Mouse (Mus musculus) kidney, postnatal 0 days (tissue): ENCODE data around the gene Secisbp2l. TPM values are rescaled to one million over a fixed set of nuclear protein-coding genes. Genes with fewer than 3 reads are reported as not detected.

Experiments used
- ATAC-seq: fragments of 200-750 bp; cut with Nextera tagmentation; replicated peaks from 2 replicates; pipeline ENCODE4 v1.8.0; 2017; ENCODE audit warnings: low read depth, moderate number of reproducible peaks, moderate TSS enrichment, moderate library complexity; ENCODE audit not compliant: low FRiP score
- DNase-seq: peaks from one replicate; pipeline ENCODE4 v3.0.0-alpha.2; 2016; ENCODE audit warnings: low spot score
- H3K27ac ChIP-seq: fragments of 300-500 bp; sonication (generic); 2 replicates; pipeline ENCODE4 v1.5.1; 2014; ENCODE audit warnings: mild to moderate bottlenecking
- H3K27me3 ChIP-seq: fragments of 300-500 bp; sonication (generic); 2 replicates; pipeline ENCODE4 v1.6.1; 2014; ENCODE audit warnings: low read length, mixed read lengths; ENCODE audit not compliant: insufficient read depth
- H3K36me3 ChIP-seq: fragments of 300-500 bp; sonication (generic); 2 replicates; pipeline ENCODE4 v1.6.1; 2014; ENCODE audit warnings: low read length, mixed read lengths; ENCODE audit not compliant: insufficient read depth
- H3K4me1 ChIP-seq: fragments of 300-500 bp; sonication (generic); replicated peaks from 2 replicates; pipeline ENCODE4 v1.6.1; 2014; ENCODE audit warnings: antibody characterized with exemption, low read length, mixed read lengths; ENCODE audit not compliant: insufficient read depth
- H3K4me2 ChIP-seq: fragments of 300-500 bp; sonication (generic); 2 replicates; pipeline ENCODE4 v1.6.1; 2014; ENCODE audit warnings: mild to moderate bottlenecking, low read length, moderate library complexity, mixed read lengths
- H3K4me3 ChIP-seq: fragments of 300-500 bp; sonication (generic); replicated peaks from 2 replicates; pipeline ENCODE4 v1.5.1; 2014; ENCODE audit warnings: low read depth, low read length
- H3K9ac ChIP-seq: fragments of 300-500 bp; sonication (generic); 2 replicates; pipeline ENCODE4 v1.6.1; 2014; ENCODE audit warnings: low read depth, low read length
- H3K9me3 ChIP-seq: fragments of 300-500 bp; sonication (generic); replicated peaks from 2 replicates; pipeline ENCODE4 v1.6.1; 2016; ENCODE audit warnings: low read length, inconsistent platforms, mixed read lengths
- CTCF ChIP-seq: IDR thresholded peaks from 2 replicates; pipeline ENCODE4 v1.5.1; 2016; ENCODE audit warnings: antibody characterized with exemption, low read depth, mild to moderate bottlenecking, moderate library complexity
- whole genome bisulfite sequencing: fragments of 180-500 bp; shearing (Covaris S2); extraction: QIAGEN DNeasy Blood & Tissue Kit; methylation state at CpG from one replicate; pipeline ENCODE4 v1.1.7; 2014; 5-methylcytosine and 5-hydroxymethylcytosine counted together
- polyA plus RNA-seq: library from polyadenylated mRNA; unstranded; fragments of >200 nt; fragmentation: Nextera tagmentation; extraction: Ambion mirVana; gene quantifications from 2 replicates; pipeline ENCODE4 v1.2.1, GENCODE M21; 2015

Secisbp2l gene
- polyA plus RNA-seq, 1 experiment from 2014 or later = 17.1 TPM

DNA sequence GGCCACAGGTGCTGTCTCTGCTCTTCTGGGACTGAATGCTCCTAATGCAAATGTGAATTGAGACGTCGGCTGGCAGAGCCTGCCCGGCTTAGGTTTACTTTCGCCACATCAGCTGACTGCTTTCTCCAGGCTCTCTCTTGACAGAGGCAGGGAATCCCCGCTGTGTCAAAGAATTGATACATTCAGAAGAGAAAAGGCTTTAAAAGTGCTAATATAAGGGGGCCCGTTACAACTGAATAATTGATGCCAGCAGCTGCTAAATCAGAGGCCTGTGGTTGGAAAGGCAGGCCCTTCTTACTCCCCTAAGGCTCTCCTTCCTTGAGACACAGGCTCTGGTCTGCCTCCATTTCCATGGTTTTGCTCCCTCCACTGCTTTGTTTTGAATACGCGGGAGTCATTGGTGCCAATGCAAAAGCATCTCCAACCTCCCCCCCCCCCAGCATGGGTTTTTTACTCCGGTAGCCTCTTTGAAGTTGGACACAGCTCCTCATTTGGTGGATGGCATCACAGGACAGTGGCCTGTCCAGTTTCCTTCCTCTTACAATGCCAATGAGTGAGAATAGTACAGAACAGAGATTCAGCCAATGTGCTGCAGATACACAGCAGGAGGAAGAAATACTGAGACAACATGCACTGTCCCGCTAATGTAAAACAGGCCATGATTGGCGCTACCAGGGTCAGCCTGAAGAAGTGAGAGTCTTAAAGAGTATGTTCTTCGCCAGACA is 77.6 kb downstream of the Secisbp2l start:
- DNase-seq (no peak), ATAC-seq (no peak)
- H3K27ac ChIP-seq = no peak overlapping the region
- H3K9me3 ChIP-seq = no peaks in the 10 kb centered on the region
- H3K4me3 ChIP-seq = no peak overlapping the region
- no peak overlapping the region for H3K4me2 ChIP-seq
- TF ChIP-seq CTCF = no peak
- H3K27me3 ChIP-seq = no peaks in the 10 kb centered on the region
- no peaks in the 10 kb centered on the region for H3K4me1 ChIP-seq
- H3K36me3 ChIP-seq = no peaks in the 10 kb centered on the region
- no peak overlapping the region for H3K9ac ChIP-seq
- 68% methylated on average over 12 of the region's 12 CpGs for WGBS

DNA sequence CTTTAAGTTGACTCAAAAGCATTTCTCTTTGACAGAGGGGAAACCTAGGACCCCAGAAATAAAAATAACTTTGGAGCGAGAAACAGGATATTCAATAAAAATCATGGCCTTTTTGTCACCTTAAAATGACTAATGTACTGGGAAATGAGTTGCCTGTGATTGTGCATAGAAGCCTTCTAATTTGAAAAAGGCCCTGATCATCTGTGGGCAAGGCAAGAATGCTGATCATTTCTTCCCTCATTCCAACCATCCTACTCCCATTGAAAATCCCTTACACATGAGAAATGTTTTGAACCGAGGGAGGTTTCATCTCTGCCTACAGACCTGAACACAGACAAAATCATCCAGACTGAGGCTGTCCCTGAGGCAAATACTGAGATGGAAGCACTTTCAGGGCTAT is 79.8 kb downstream of the Secisbp2l start:
- DNase-seq (no peak), ATAC-seq (no peak)
- no peaks in the 10 kb centered on the region for H3K36me3 ChIP-seq
- no peaks in the 10 kb centered on the region for H3K9me3 ChIP-seq
- TF ChIP-seq CTCF = no peak
- H3K27ac ChIP-seq = no peak overlapping the region
- no peak overlapping the region for H3K4me3 ChIP-seq
- 72% methylated on average over 2 of the region's 2 CpGs for WGBS
- no peaks in the 10 kb centered on the region for H3K4me1 ChIP-seq
- no peak overlapping the region for H3K9ac ChIP-seq
- no peak overlapping the region for H3K4me2 ChIP-seq
- H3K27me3 ChIP-seq = no peaks in the 10 kb centered on the region

DNA sequence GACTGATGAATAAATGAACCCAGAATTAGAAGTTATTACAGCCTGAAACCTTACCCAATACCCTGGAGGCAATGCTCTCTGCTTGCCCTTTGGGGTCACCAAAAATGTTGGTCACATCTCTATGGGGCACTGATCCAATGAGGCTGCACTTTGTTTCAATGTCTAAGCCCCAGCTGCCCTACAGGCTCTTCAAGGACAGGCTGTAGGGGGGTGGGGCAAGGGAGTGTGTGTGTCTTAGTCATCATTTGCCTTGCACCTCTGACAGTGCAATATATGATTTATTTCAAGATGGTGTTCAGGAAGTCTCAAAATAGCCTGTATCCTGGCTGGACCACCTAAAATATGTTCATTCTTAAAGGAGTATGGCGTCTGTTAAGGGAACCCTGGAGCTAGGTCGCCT is 81.1 kb downstream of the Secisbp2l start:
- DNase-seq = no peak
- Histone ChIP-seq H3K4me3 (no peak overlapping the region), H3K4me1 (no peaks in the 10 kb centered on the region), H3K9ac (no peak overlapping the region), H3K9me3 (no peaks in the 10 kb centered on the region), H3K27ac (no peak overlapping the region), H3K4me2 (no peak overlapping the region), H3K27me3 (no peaks in the 10 kb centered on the region), H3K36me3 (no peaks in the 10 kb centered on the region)
- TF ChIP-seq CTCF = no peak
- 62% methylated on average over 2 of the region's 2 CpGs for WGBS
- ATAC-seq = no peak

DNA sequence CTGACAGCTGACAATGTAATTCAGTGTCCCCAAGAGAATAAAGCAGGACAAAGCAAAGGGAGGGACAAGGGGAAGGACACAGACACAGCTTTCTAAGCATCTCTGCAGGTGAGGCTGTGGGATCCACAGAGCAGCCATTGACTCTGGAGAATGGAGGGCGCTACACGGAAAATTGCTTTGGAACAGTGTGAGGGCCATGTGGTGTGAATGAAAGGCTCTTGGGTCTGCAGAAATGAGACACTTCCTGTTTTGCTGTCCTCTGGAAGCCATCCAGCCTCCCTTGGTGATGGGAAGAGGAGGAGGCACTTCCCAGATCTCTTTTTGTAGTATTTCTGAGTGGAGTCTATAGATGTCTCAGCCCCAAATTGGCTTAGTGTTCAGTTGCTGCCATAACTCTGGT is 86.5 kb downstream of the Secisbp2l start:
- H3K27me3 ChIP-seq = no peaks in the 10 kb centered on the region
- no peak overlapping the region for H3K27ac ChIP-seq
- TF ChIP-seq CTCF = no peak
- ATAC-seq = no peak
- no peak overlapping the region for H3K4me3 ChIP-seq
- H3K4me2 ChIP-seq = no peak overlapping the region
- H3K36me3 ChIP-seq = no peaks in the 10 kb centered on the region
- peak; percentile 61 for DNase-seq
- no peak overlapping the region for H3K9ac ChIP-seq
- WGBS = 73% methylated on average over 2 of the region's 2 CpGs
- no peaks in the 10 kb centered on the region; the same call in 1 of the 2 replicates for H3K4me1 ChIP-seq
- no peaks in the 10 kb centered on the region for H3K9me3 ChIP-seq

- Histone ChIP-seq H3K36me3 (no peaks in the 10 kb centered on the region), H3K4me3 (no peak overlapping the region), H3K4me1 (no peaks in the 10 kb centered on the region; the same call in 1 of the 2 replicates), H3K4me2 (no peak overlapping the region), H3K9me3 (no peaks in the 10 kb centered on the region), H3K27me3 (no peaks in the 10 kb centered on the region), H3K9ac (no peak overlapping the region), H3K27ac (no peak overlapping the region)
- DNase-seq (no peak), ATAC-seq (no peak)
- 87% methylated on average over 2 of the region's 2 CpGs for WGBS
- TF ChIP-seq CTCF = no peak
Observed at GRCm38 (mm10) chr2:125694798-125695197, 87.9 kb downstream of the Secisbp2l start.

- TF ChIP-seq CTCF = no peak
- WGBS = 50% methylated on average over 2 of the region's 2 CpGs
- no peaks in the 10 kb centered on the region for H3K36me3 ChIP-seq
- no peaks in the 10 kb centered on the region for H3K9me3 ChIP-seq
- H3K9ac ChIP-seq = no peak overlapping the region
- no peaks in the 10 kb centered on the region for H3K27me3 ChIP-seq
- H3K4me1 ChIP-seq = no peaks in the 10 kb centered on the region; the same call in 1 of the 2 replicates
- no peak for ATAC-seq
- DNase-seq = no peak
- H3K27ac ChIP-seq = no peak overlapping the region
- H3K4me2 ChIP-seq = no peak overlapping the region
- H3K4me3 ChIP-seq = no peak overlapping the region
Observed at GRCm38 (mm10) chr2:125692010-125692409, 90.7 kb downstream of the Secisbp2l start.

Other genes with a start within 250 kb of the Secisbp2l start
- gene Cep152, start 157.8 kb downstream of the Secisbp2l start, polyA plus RNA-seq = 2.4 and 3.4 TPM in 2 replicates
- 106 and 120 TPM in 2 replicates for gene Eid1, start 109.8 kb downstream of the Secisbp2l start, polyA plus RNA-seq
- 0.23 and 0.37 TPM in 2 replicates for gene Shc4, start 58.7 kb downstream of the Secisbp2l start, polyA plus RNA-seq
- gene Galk2, start 76.2 kb upstream of the Secisbp2l start, polyA plus RNA-seq = 60.6 and 63.8 TPM in 2 replicates
- gene Cops2, start 76.3 kb upstream of the Secisbp2l start, polyA plus RNA-seq = 65.2 and 67.9 TPM in 2 replicates